Mouse (Mus musculus): ENCODE measurements at regions not wholly inside any gene's neighbourhood (a gene's known extent, or its start where the extent isn't known, plus 50 kb on each side); places are given as distances from the start of the nearest gene placed in this dataset.

DNA sequence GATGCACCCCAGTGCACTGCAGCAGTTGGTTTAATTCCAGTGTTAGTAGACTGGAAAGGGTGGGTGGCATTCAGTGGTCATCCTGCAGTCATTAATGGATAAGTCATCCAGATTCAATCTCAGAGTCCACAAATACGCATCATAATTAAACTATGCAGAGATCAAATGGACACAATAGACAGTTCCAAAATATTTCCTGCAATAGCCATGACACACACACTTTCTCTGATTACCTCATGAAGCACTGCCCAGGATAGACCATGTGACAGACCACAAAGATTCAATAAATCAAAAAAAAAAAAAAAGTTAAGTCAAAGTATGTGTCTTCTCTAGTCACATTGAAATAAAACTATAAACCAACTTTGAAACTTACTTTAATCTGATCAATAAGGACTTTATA is 106.4 kb upstream of the Ptprk start:
- no peak for TF ChIP-seq CTCF (IDR thresholded peaks at IDR 0.05; ENCODE audit: low read depth)
- no peak for TF ChIP-seq EP300 (IDR thresholded peaks at IDR 0.05; ENCODE audit: low read depth)
